Mouse (Mus musculus) kidney, postnatal 0 days (tissue): ENCODE results near the gene Gpn3. TPM values are rescaled to one million over a fixed set of nuclear protein-coding genes. Genes with fewer than 3 reads are reported as not detected.
"Not testable (repeated sequence)": the region's sequence is repeated elsewhere in the genome, so short reads cannot be mapped to it uniquely, and the experiment has no call there.

Experiments
- ATAC-seq: fragments of 200-750 bp; cut with Nextera tagmentation; replicated peaks from 2 replicates; pipeline ENCODE4 v1.8.0; 2017; ENCODE audit warnings: low read depth, moderate number of reproducible peaks, moderate TSS enrichment, moderate library complexity; ENCODE audit not compliant: low FRiP score
- DNase-seq: peaks from one replicate; pipeline ENCODE4 v3.0.0-alpha.2; 2016; ENCODE audit warnings: low spot score
- H3K27ac ChIP-seq: fragments of 300-500 bp; sonication (generic); 2 replicates; pipeline ENCODE4 v1.5.1; 2014; ENCODE audit warnings: mild to moderate bottlenecking
- H3K27me3 ChIP-seq: fragments of 300-500 bp; sonication (generic); 2 replicates; pipeline ENCODE4 v1.6.1; 2014; ENCODE audit warnings: low read length, mixed read lengths; ENCODE audit not compliant: insufficient read depth
- H3K36me3 ChIP-seq: fragments of 300-500 bp; sonication (generic); 2 replicates; pipeline ENCODE4 v1.6.1; 2014; ENCODE audit warnings: low read length, mixed read lengths; ENCODE audit not compliant: insufficient read depth
- H3K4me1 ChIP-seq: fragments of 300-500 bp; sonication (generic); replicated peaks from 2 replicates; pipeline ENCODE4 v1.6.1; 2014; ENCODE audit warnings: antibody characterized with exemption, low read length, mixed read lengths; ENCODE audit not compliant: insufficient read depth
- H3K4me2 ChIP-seq: fragments of 300-500 bp; sonication (generic); 2 replicates; pipeline ENCODE4 v1.6.1; 2014; ENCODE audit warnings: mild to moderate bottlenecking, low read length, moderate library complexity, mixed read lengths
- H3K4me3 ChIP-seq: fragments of 300-500 bp; sonication (generic); replicated peaks from 2 replicates; pipeline ENCODE4 v1.5.1; 2014; ENCODE audit warnings: low read depth, low read length
- H3K9ac ChIP-seq: fragments of 300-500 bp; sonication (generic); 2 replicates; pipeline ENCODE4 v1.6.1; 2014; ENCODE audit warnings: low read depth, low read length
- H3K9me3 ChIP-seq: fragments of 300-500 bp; sonication (generic); replicated peaks from 2 replicates; pipeline ENCODE4 v1.6.1; 2016; ENCODE audit warnings: low read length, inconsistent platforms, mixed read lengths
- CTCF ChIP-seq: IDR thresholded peaks from 2 replicates; pipeline ENCODE4 v1.5.1; 2016; ENCODE audit warnings: antibody characterized with exemption, low read depth, mild to moderate bottlenecking, moderate library complexity
- WGBS: fragments of 180-500 bp; shearing (Covaris S2); extraction: QIAGEN DNeasy Blood & Tissue Kit; methylation state at CpG from one replicate; pipeline ENCODE4 v1.1.7; 2014; 5-methylcytosine and 5-hydroxymethylcytosine counted together
- polyA plus RNA-seq: library from polyadenylated mRNA; unstranded; fragments of >200 nt; fragmentation: Nextera tagmentation; extraction: Ambion mirVana; gene quantifications from 2 replicates; pipeline ENCODE4 v1.2.1, GENCODE M21; 2015

Gpn3 gene
- polyA plus RNA-seq, 1 experiment from 2014 or later, result 64.5 TPM

DNA sequence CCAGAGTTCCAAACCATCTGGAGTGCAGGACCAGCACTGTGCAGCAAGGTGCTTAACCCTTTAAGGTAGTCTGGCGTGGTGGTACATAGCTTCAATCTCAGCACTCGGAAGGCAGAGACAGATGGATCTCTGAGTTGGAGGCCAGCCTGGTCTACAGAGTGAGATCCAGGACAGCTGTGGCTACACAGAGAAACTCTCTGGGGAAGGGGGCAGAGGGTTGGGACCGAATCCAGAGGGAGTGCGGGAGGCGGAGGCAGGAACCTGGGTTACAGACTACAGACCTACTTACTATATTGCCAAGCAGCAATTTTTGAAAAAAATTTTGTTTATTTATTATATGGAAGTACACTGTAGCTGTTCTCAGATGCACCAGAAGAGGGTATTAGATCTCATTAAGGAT, 42.7 kb downstream of the Gpn3 start:
- Histone ChIP-seq H3K4me2 (no peak overlapping the region), H3K9me3 (no peaks in the 10 kb centered on the region), H3K27ac (no peak overlapping the region), H3K4me1 (no peaks in the 10 kb centered on the region), H3K9ac (no peak overlapping the region), H3K4me3 (no peak overlapping the region), H3K27me3 (no peaks in the 10 kb centered on the region), H3K36me3 (no peaks in the 10 kb centered on the region)
- 87% methylated on average over 5 of the region's 5 CpGs for WGBS
- no peak for ATAC-seq
- no peak for TF ChIP-seq CTCF
- DNase-seq, result no peak

GRCm38 (mm10) chr5:122415465-122415864, 43.8 kb downstream of the Gpn3 start:
- no peak for TF ChIP-seq CTCF
- Histone ChIP-seq H3K9me3 (no peaks in the 10 kb centered on the region), H3K36me3 (no peaks in the 10 kb centered on the region), H3K4me1 (no peaks in the 10 kb centered on the region), H3K4me3 (no peak overlapping the region), H3K4me2 (no peak overlapping the region), H3K27me3 (no peaks in the 10 kb centered on the region), H3K9ac (no peak overlapping the region), H3K27ac (no peak overlapping the region)
- DNase-seq, result no peak
- 81% methylated on average over 12 of the region's 12 CpGs for WGBS
- ATAC-seq, result no peak

- H3K36me3 ChIP-seq, H3K4me2 ChIP-seq, H3K4me3 ChIP-seq, H3K4me1 ChIP-seq, H3K27me3 ChIP-seq, H3K9ac ChIP-seq, H3K9me3 ChIP-seq, H3K27ac ChIP-seq: not testable (repeated sequence)
- peak; percentile 72; the same call in 1 of the 2 replicates for ATAC-seq
- peak; percentile 44 for DNase-seq
- WGBS, result 49% methylated on average over 4 of the region's 4 CpGs
Measured at GRCm38 (mm10) chr5:122420676-122421075, 49.0 kb downstream of the Gpn3 start.

DNA sequence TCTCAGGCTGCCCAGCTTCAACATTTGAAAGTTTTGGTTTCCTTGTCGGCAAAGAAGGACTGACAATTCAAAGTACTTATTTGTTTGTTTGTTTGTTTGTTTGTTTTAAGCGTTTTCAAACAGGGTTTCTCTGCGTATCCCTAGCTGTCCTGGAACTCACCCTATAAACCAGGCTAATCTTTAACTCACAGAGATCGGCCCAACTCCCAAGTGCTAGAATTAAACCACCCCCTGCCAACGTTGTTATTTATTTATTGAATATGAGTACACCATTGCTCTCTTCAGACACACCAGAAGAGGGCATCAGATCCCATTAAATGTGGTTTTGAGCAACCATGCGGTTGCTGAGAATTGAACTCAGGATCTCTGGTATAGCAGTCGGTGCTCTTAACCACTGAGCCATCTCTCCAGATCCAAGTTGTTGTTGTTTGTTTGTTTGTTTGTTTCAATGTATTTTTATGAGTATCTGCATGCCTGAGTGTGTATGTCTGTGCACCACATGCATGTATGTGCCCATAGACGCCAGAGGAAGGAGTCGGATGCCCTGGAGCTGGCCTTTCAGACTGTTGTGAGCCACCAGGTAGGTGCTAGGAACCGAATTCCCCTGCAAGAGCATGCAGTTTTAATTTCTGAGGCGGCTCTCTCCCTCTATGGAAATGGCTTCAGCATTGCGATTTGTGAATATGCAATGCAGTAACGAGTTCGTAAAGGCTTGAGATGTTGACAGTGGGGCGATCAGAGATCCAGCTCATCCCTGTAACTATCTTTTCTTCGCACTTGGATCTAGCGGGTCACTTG, 49.8 kb downstream of the Gpn3 start, which contains the start of gene Anapc7:
Anapc7 (plus strand) TSS at position 423 of the 798 bp plus-strand sequence.
- H3K27ac ChIP-seq, result peak within 1 kb of the TSS; percentile 83
- H3K9me3 ChIP-seq, result no peaks in the 10 kb centered on the region
- peak; percentile 51; the same call in 1 of the 2 replicates for TF ChIP-seq CTCF
- H3K4me2 ChIP-seq, result peak within 1 kb of the TSS; percentile 80
- H3K4me1 ChIP-seq, result peaks cover 7% of the 10 kb centered on the region; the same call in 1 of the 2 replicates
- H3K36me3 ChIP-seq, result no peaks in the 10 kb centered on the region
- peak within 1 kb of the TSS; percentile 96 for H3K4me3 ChIP-seq
- H3K27me3 ChIP-seq, result no peaks in the 10 kb centered on the region
- peak within 1 kb of the TSS; percentile 97 for H3K9ac ChIP-seq
- WGBS, result 17% methylated on average over 17 of the region's 17 CpGs
- ATAC-seq (no peak), DNase-seq (peak; percentile 11)

DNA sequence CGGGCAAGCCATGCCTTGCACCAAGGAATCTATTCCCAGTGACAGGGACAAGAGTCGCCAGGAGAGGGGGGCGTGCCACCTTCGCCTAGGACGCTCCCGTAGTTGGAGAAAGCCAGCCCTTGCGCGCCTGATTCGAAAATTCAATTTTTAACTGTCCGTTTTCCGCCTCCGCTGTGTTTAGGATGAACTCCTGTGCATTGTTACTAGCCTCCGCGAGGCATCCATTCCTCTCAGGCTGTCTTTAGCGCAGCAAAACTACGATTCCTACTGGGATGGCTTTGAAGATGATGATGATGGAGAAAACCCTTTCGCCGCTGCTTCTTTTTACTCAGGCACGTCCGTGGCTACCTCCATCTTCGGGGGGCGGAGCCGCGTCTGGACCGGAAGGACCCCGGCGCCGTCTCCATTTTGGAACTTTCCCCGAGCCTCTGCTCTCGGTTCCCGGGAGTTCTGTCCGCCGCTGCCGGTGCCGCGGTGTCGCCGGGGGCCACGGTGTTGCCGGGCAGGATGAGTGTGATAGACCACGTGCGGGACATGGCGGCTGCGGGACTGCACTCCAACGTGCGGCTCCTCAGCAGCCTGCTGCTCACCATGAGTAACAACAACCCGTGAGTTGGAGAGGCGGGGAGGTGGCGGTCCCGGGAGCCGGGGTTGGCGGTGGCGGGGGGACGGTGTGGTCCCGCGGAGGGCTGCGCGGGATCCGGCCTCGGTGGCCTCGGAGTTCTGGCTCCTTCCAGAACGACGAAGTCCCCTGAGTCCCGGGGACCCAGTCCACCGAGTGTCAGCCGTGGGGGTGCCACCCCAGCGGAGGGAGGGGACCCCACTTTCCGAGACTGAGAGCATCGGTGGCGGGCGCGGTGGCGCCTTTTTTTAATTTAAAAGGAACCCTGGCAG, 50.6 kb downstream of the Gpn3 start:
- under 1% methylated on average over 73 of the region's 73 CpGs for WGBS
- Histone ChIP-seq H3K4me3 (peak overlapping the region; percentile 96), H3K9me3 (no peaks in the 10 kb centered on the region), H3K4me2 (peak overlapping the region; percentile 80), H3K27ac (peak overlapping the region; percentile 83), H3K4me1 (peaks cover 7% of the 10 kb centered on the region; the same call in 1 of the 2 replicates), H3K36me3 (no peaks in the 10 kb centered on the region), H3K27me3 (no peaks in the 10 kb centered on the region), H3K9ac (peak overlapping the region; percentile 97)
- peak; percentile 94 for DNase-seq
- peak; percentile 75 for ATAC-seq
- peak; percentile 57 for TF ChIP-seq CTCF

- 23% methylated on average over 15 of the region's 15 CpGs for WGBS
- H3K4me2 ChIP-seq, result peak overlapping the region; percentile 80
- no peak for TF ChIP-seq CTCF
- H3K9ac ChIP-seq, result peak overlapping the region; percentile 97
- no peak overlapping the region for H3K27ac ChIP-seq
- no peaks in the 10 kb centered on the region for H3K9me3 ChIP-seq
- DNase-seq, result peak; percentile 7
- H3K4me1 ChIP-seq, result peaks cover 7% of the 10 kb centered on the region; the same call in 1 of the 2 replicates
- peak overlapping the region; percentile 96 for H3K4me3 ChIP-seq
- H3K27me3 ChIP-seq, result no peaks in the 10 kb centered on the region
- ATAC-seq, result no peak
- peaks cover 2% of the 10 kb centered on the region; the same call in 1 of the 2 replicates for H3K36me3 ChIP-seq
Measured at GRCm38 (mm10) chr5:122423083-122423482, 51.4 kb downstream of the Gpn3 start.
